Mouse (Mus musculus) liver, adult 2 months (tissue): ENCODE data around the gene Serpinb7.

Experiments used
- CTCF ChIP-seq: fragments of 200-500 bp; IDR thresholded peaks from 2 replicates; pipeline ENCODE4 v1.5.1; 2011; ENCODE audit warnings: low read depth, low read length, control low read depth
- POLR2A ChIP-seq: fragments of 200-500 bp; IDR thresholded peaks from 2 replicates; pipeline ENCODE4 v1.6.1; 2011; ENCODE audit warnings: low read length, control low read depth; ENCODE audit not compliant: insufficient read depth; ENCODE audit errors: extremely low read depth

DNA sequence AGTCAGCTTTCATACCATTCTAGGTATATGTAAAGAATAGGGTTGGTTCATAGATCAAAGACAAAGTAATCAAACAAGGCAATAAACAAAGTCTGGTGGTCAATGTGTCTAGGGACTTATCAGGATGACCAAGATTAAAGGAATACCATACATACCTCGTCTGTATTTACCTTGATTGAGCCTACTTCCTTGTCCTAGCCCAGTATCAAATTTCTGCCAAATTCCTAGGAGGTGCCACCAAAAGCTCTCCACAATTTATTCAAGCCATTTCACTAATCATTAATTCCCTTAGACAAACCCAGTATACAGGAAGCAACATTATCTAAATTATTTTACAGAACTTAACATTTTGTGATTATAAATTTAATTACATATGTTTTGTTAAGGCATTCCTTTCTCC, 15.2 kb downstream of the Serpinb7 start:
- TF ChIP-seq CTCF (no peak), POLR2A (no peak)
